Mouse (Mus musculus) cerebellum, adult 2 months (tissue): ENCODE results near the gene Cntnap5a. TPM values are rescaled to one million over a fixed set of nuclear protein-coding genes. Genes with fewer than 3 reads are reported as not detected.

ENCODE experiments used
- DNase-seq, 2 experiments: peaks; one replicate each; pipeline ENCODE4 v3.0.0; 2021
- H3K27ac ChIP-seq: fragments of 200-500 bp; 2 replicates; pipeline ENCODE4 v1.5.1; 2012; ENCODE audit warnings: low read length, control low read depth, inconsistent platforms; ENCODE audit not compliant: insufficient read depth
- H3K27me3 ChIP-seq: fragments of 200-500 bp; 2 replicates; pipeline ENCODE4 v1.6.1; 2012; ENCODE audit warnings: inconsistent platforms, mild to moderate bottlenecking, low read length, moderate library complexity; ENCODE audit not compliant: control insufficient read depth, insufficient read depth
- H3K4me1 ChIP-seq: fragments of 200-500 bp; 2 replicates; pipeline ENCODE4 v1.6.1; 2011; ENCODE audit warnings: low read length; ENCODE audit not compliant: control insufficient read depth, insufficient read depth
- H3K4me3 ChIP-seq: fragments of 200-500 bp; replicated peaks from 2 replicates; pipeline ENCODE3; 2011; ENCODE audit warnings: mild to moderate bottlenecking, low read depth, low read length, control low read depth; ENCODE audit not compliant: insufficient read depth
- CTCF ChIP-seq: fragments of 200-500 bp; IDR thresholded peaks from 2 replicates; pipeline ENCODE4 v1.5.1; 2011; ENCODE audit warnings: low read depth, mild to moderate bottlenecking, control low read depth, low read length, moderate library complexity, borderline replicate concordance; ENCODE audit not compliant: insufficient read depth
- POLR2A ChIP-seq: fragments of 200-500 bp; IDR thresholded peaks from 2 replicates; pipeline ENCODE4 v1.6.1; 2011; ENCODE audit warnings: low read length, control low read depth, borderline replicate concordance; ENCODE audit not compliant: insufficient read depth
- WGBS: fragments of 180-500 bp; shearing (Covaris S2); methylation state at CpG from one replicate; pipeline ENCODE4 v1.1.7; 2018; 5-methylcytosine and 5-hydroxymethylcytosine counted together
- polyA plus RNA-seq: library from polyadenylated mRNA; depleted of rRNA; stranded (reverse); fragments of >200 nt; gene quantifications from 2 replicates; pipeline ENCODE4 v1.2.3, GENCODE M21; 2012; rRNA removed

Gene Cntnap5a
- polyA plus RNA-seq, result 3.8 and 4.8 TPM in 2 replicates

DNA sequence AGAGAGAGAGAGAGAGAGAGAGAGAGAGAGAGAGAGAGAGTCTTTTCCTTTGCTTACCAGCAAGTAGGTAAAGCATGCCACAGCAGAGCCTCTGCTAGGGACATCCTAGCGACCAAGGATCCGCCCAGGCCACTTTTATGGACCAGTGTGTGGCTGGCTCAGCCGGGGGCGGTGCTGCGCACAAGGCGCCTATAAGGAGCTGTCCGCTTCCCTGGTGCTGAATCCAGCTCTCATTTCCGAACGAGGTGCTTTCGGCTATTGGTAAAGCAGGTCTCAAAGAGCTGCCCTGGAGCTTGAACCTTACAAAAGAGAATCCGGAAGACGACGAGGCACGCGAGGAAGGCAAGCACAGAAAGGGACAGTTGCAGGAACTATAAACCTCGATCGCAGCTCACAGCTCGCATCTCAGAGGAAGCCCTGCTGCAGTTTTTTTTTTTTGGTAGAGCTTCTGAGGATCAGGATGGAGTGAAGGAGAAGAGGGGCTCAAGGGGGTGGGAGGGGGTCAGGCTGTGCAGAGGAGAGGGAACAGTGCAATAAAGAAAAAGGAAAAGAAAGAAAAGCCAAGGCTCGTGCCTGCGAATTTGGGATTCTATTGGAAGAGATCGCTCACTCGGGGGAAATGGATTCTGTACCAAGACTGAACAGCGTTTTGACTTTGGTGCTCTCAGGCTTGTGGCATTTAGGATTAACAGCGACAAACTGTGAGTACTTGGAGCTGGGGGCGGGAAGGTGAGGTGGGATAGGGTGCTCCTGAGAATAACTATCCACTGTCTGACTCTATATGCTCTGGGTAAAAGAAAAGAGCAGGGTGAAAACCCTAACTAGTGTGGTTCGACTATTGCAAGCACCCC, at the start of gene Cntnap5a:
Gene Cntnap5a, plus strand, starts transcription at position 239 of the 851 bp plus-strand sequence.
- Histone ChIP-seq H3K4me3 (peak within 1 kb of the TSS; percentile 66), H3K27me3 (no peaks in the 10 kb centered on the region), H3K27ac (no peak within 1 kb of the TSS), H3K4me1 (no peaks in the 10 kb centered on the region)
- peak; percentile 29 to 34 for DNase-seq
- 11% methylated on average over 26 of the region's 26 CpGs for WGBS
- TF ChIP-seq CTCF (no peak), POLR2A (no peak)

DNA sequence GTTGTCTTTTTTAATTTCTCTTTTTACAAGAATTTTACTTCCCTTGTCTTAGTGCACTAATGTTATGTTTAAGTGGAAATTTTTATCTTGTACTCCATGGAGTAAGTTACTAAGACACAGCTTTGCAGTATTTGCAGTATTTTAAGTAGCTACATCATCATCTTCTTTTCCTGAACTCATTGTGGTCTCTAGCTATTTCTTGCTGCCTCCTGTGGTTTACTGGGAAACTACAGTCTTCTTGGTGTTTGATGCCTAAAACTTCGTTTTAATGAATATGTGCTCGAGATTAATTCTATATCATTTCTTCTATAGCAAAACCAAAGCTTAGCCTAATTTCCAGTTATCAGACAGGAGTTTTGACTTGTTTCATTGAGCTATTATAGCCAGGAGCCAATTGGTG, 37.6 kb upstream of the Cntnap5a start:
- Histone ChIP-seq H3K27ac (no peak overlapping the region), H3K4me1 (no peaks in the 10 kb centered on the region), H3K4me3 (no peak overlapping the region), H3K27me3 (no peaks in the 10 kb centered on the region)
- no peak for TF ChIP-seq CTCF
- TF ChIP-seq POLR2A, result no peak
- no peak for DNase-seq
- 78% methylated on average over 2 of the region's 2 CpGs for WGBS

DNA sequence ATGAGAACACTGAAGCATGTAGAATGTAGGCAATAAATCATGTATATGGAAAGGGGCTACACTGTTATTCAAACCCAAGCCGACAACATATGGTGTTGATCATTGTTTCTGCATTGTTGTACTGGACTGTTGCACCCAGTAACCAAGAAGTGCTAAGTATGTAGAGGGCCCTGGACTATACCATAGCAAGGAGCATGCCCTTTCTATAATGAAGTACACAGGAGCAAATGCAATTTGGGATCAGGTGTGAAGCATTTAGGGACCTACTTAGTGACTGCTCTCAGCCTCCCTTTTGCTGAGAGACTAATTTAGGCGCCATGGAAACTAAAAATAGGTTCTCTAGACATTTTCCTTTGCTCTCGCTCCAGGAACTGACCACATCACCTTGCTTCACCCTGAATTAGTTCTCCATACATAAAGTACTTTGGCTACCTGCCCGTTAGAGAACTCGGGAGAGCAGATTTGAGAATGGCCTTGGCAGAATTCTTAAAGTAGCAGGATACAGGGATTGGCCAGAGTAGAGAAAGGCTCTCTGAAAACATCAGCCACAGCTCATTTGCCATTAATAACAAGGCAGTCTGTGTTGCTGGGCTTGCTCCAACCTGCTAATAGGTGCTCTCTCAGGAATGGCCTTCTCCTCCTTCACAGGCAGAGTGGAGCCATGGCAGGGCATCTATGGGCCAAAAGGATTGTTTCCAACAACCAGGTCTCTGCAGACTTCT, 26.1 kb upstream of the Cntnap5a start:
- no peak overlapping the region for H3K27ac ChIP-seq
- no peaks in the 10 kb centered on the region for H3K27me3 ChIP-seq
- 47% methylated on average over 5 of the region's 5 CpGs for WGBS
- H3K4me3 ChIP-seq, result no peak overlapping the region
- TF ChIP-seq CTCF, result no peak
- TF ChIP-seq POLR2A, result no peak
- H3K4me1 ChIP-seq, result no peaks in the 10 kb centered on the region
- no peak for DNase-seq

DNA sequence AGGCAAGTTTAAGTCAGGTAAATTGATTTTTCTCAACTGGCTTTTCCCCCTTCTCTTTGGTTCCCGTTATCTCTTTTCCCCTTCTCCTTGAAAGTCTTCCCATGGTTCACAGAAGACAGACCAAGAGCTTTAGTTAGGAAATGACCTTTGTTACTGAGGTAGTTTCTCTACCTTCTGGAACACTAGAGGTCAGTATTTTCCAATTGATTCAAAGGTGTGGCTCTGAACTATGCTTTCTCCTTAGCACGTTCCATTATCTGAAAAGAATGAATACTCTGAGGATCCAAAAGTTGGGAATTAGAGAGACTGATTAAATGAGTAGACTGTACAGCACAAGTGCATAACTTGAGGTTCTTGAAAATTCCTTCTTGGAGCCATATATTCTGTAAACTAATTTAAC, 1.9 kb downstream of the Cntnap5a start:
- peak in 1 of 2 experiments; percentile 1 for DNase-seq
- TF ChIP-seq POLR2A, result no peak
- TF ChIP-seq CTCF, result peak; percentile 12; the same call in 1 of the 2 replicates
- Histone ChIP-seq H3K4me1 (no peaks in the 10 kb centered on the region), H3K4me3 (no peak overlapping the region), H3K27ac (no peak overlapping the region), H3K27me3 (no peaks in the 10 kb centered on the region)
- WGBS, result 45% methylated on average over 2 of the region's 2 CpGs

DNA sequence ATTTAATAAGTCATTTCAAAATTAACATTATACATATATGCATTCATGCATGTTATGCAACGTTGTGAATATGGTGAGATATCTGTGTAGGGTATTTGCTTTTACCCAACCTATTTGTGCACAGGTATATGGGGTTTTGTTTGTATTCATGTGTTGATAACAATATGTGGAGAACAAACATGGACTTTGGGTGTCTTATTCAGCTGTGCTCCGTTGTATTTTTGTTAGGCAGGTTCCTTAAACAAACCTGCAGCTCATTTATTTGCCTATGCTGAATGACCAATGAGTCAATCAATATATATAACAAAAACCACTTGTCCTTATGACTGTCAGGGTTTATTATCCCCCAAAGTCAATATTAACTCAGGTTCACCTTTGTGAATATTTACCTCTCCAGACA, 15.2 kb downstream of the Cntnap5a start:
- Histone ChIP-seq H3K4me1 (no peaks in the 10 kb centered on the region), H3K27ac (no peak overlapping the region)
- WGBS, result 76% methylated on average over 2 of the region's 2 CpGs

DNA sequence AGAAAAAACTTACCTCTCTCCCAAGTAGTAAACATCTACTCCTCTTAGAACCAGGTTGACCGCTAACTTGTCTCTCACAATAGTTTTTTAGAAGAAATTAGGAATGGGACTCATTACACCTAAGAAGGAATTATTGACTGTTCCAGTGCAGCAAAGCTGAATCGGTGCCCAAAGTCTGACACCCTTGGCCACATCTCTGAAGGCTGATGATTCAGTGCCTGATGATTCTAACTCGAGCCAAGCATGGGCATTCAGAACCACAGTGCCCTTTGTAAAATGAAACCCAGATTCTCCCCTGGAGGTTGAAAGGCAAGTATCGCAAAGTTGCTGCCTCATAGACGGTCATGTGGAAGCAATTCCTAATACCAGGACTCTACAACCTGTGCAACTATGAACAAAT, 58.0 kb downstream of the Cntnap5a start:
- no peaks in the 10 kb centered on the region for H3K4me1 ChIP-seq
- H3K27me3 ChIP-seq, result no peaks in the 10 kb centered on the region
- TF ChIP-seq POLR2A (no peak), CTCF (no peak)
- no peak overlapping the region for H3K27ac ChIP-seq
- WGBS, result 42% methylated on average over 5 of the region's 5 CpGs
- DNase-seq, result peak in 1 of 2 experiments; percentile 1
- no peak overlapping the region for H3K4me3 ChIP-seq

More for the DNA sequence above, 15.2 kb downstream of the Cntnap5a start:
- Histone ChIP-seq H3K27me3 (no peaks in the 10 kb centered on the region), H3K4me3 (no peak overlapping the region)
- DNase-seq, result no peak
- TF ChIP-seq POLR2A, result no peak
- TF ChIP-seq CTCF, result no peak

DNA sequence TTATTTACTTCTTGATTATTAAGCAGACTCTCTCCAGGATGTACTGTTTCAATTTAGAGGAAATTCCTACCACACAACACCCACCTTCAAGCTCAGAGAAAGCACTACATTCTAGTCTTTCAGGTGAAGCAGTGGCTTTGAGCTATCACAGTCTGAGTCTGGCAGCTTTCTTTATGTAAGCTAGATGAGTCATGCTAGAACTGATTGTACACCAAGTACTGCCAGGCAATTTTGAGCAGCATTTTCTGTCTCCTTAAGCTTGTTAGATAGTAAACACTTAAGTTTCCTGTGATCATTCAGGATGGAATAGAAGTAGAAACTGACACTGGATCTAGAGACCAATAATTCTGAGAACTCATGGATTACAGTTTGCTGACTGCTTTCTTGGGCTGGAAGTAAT, 61.0 kb downstream of the Cntnap5a start:
- DNase-seq, result no peak
- no peaks in the 10 kb centered on the region for H3K4me1 ChIP-seq
- H3K27me3 ChIP-seq, result no peaks in the 10 kb centered on the region
- no peak overlapping the region for H3K27ac ChIP-seq
- H3K4me3 ChIP-seq, result no peak overlapping the region
- no peak for TF ChIP-seq POLR2A
- no peak for TF ChIP-seq CTCF
